Mouse (Mus musculus) lung, postnatal 0 days (tissue): ENCODE data around the gene Fbxo41.

Experiments used
- CTCF ChIP-seq: IDR thresholded peaks from 2 replicates; pipeline ENCODE4 v1.5.1; 2016; ENCODE audit warnings: antibody characterized with exemption, mild to moderate bottlenecking
- EP300 ChIP-seq: IDR thresholded peaks from 2 replicates; pipeline ENCODE4 v1.6.1; 2016; ENCODE audit warnings: antibody characterized with exemption, mild to moderate bottlenecking, control low read depth

- TF ChIP-seq CTCF: peak; percentile 72
- no peak for TF ChIP-seq EP300
These were observed 51.8 kb downstream of the Fbxo41 start, which contains the start of gene Cct7 for GRCm38 (mm10) chr6:85450697-85451663.
